Mouse (Mus musculus) heart, adult 2 months (tissue): ENCODE measurements around the gene Acot7. TPM values are rescaled to one million over a fixed set of nuclear protein-coding genes. Genes with fewer than 3 reads are reported as not detected.
A peak's percentile ranks its signal among the peaks of the same experiment; 100 is the strongest.

Experiments used
- DNase-seq, 2 experiments: peaks; one replicate each; pipeline ENCODE4 v3.0.0; 2021
- H3K27ac ChIP-seq: fragments of 200-600 bp; 2 replicates; pipeline ENCODE4 v1.8.1; 2022
- H3K27me3 ChIP-seq: fragments of 200-500 bp; 2 replicates; pipeline ENCODE4 v1.6.1; 2012; ENCODE audit warnings: mild to moderate bottlenecking, low read length, inconsistent platforms, mixed read lengths; ENCODE audit not compliant: control insufficient read depth, insufficient read depth
- H3K36me3 ChIP-seq: fragments of 200-500 bp; 2 replicates; pipeline ENCODE4 v1.6.1; 2012; ENCODE audit warnings: low read length, inconsistent platforms; ENCODE audit not compliant: control insufficient read depth, insufficient read depth
- H3K4me1 ChIP-seq: fragments of 200-500 bp; 2 replicates; pipeline ENCODE4 v1.6.1; 2011; ENCODE audit warnings: low read length; ENCODE audit not compliant: control insufficient read depth, insufficient read depth
- H3K4me3 ChIP-seq: fragments of 200-600 bp; 2 replicates; pipeline ENCODE4 v1.8.1; 2022
- H3K79me2 ChIP-seq: fragments of 200-500 bp; replicated peaks from 2 replicates; pipeline ENCODE4 v1.6.1; 2012; ENCODE audit warnings: mild to moderate bottlenecking, inconsistent platforms, low read length, moderate library complexity, mixed read lengths; ENCODE audit not compliant: control insufficient read depth, insufficient read depth
- H3K9ac ChIP-seq: fragments of 200-500 bp; 2 replicates; pipeline ENCODE4 v1.6.1; 2012; ENCODE audit warnings: low read depth, mild to moderate bottlenecking, control low read depth, inconsistent platforms, low read length, mixed read lengths
- CTCF ChIP-seq: fragments of 200-600 bp; IDR thresholded peaks from 2 replicates; pipeline ENCODE4 v1.8.1; 2022; ENCODE audit warnings: antibody characterized with exemption, mild to moderate bottlenecking, moderate library complexity
- EP300 ChIP-seq: fragments of 200-500 bp; IDR thresholded peaks from 2 replicates; pipeline ENCODE4 v1.6.1; 2011; ENCODE audit warnings: low read depth, low read length, control low read depth; ENCODE audit not compliant: insufficient read depth
- POLR2A ChIP-seq: fragments of 200-500 bp; IDR thresholded peaks from 2 replicates; pipeline ENCODE4 v1.6.1; 2011; ENCODE audit warnings: mild to moderate bottlenecking, low read depth, low read length, control low read depth; ENCODE audit not compliant: insufficient read depth
- WGBS: fragments of 180-500 bp; shearing (Covaris S2); methylation state at CpG from one replicate; pipeline ENCODE4 v1.1.7; 2018; 5-methylcytosine and 5-hydroxymethylcytosine counted together
- intact Hi-C: fragments of 180-260 bp; cut with DNase I; formaldehyde crosslinking; loops from one replicate; pipeline ENCODE4 v1.15.1; 2025
- polyA plus RNA-seq: library from polyadenylated mRNA; depleted of rRNA; stranded (reverse); fragments of >200 nt; gene quantifications from 2 replicates; pipeline ENCODE4 v1.2.3, GENCODE M21; 2012
- total RNA-seq, 2 experiments: library from RNA; stranded (reverse); gene quantifications; 2 replicates each; pipeline ENCODE4 v1.2.3; 2021

The Acot7 gene
- total and polyA plus RNA-seq, 3 experiments: 51.7 to 64.8 (median 58.1) TPM

GRCm38 (mm10) chr4:152173956-152174355 is 4.0 kb upstream of the Acot7 start:
- H3K36me3 ChIP-seq: no peaks in the 10 kb centered on the region
- no peak overlapping the region for H3K9ac ChIP-seq
- WGBS: 86% methylated on average over 9 of the region's 9 CpGs
- intact Hi-C loops: loop anchor here (1.0 to 10.0 kb wide), 5 partner anchors 38 to 321 kb away; partner anchors contain the start of gene Rpl22
- peaks cover 1% of the 10 kb centered on the region; the same call in 1 of the 2 replicates for H3K4me1 ChIP-seq
- no peak overlapping the region for H3K4me3 ChIP-seq
- DNase-seq: no peak
- no peaks in the 10 kb centered on the region for H3K27me3 ChIP-seq
- TF ChIP-seq CTCF: no peak
- no peak for TF ChIP-seq EP300
- TF ChIP-seq POLR2A: no peak
- no peak overlapping the region for H3K27ac ChIP-seq
- H3K79me2 ChIP-seq: 0 out of 2 replicates have a peak, but pooled peaks cover 1% of the 10 kb centered on the region

- intact Hi-C loops: loop anchor here (10.0 kb wide), 1 partner anchor 318 kb away; no protein-coding TSS in a partner anchor
- H3K27me3 ChIP-seq: no peaks in the 10 kb centered on the region
- H3K36me3 ChIP-seq: no peaks in the 10 kb centered on the region
- H3K79me2 ChIP-seq: 0 out of 2 replicates have a peak, but pooled peaks cover 1% of the 10 kb centered on the region
- no peak for TF ChIP-seq CTCF
- no peak for TF ChIP-seq POLR2A
- TF ChIP-seq EP300: no peak
- peaks cover 4% of the 10 kb centered on the region for H3K4me1 ChIP-seq
- no peak for DNase-seq
- WGBS: 71% methylated on average over 3 of the region's 3 CpGs
- no peak overlapping the region for H3K9ac ChIP-seq
- H3K4me3 ChIP-seq: no peak overlapping the region
- H3K27ac ChIP-seq: peak overlapping the region; percentile 94
Observed at GRCm38 (mm10) chr4:152176638-152177037, 1.3 kb upstream of the Acot7 start.

GRCm38 (mm10) chr4:152177174-152177536 is 779 bp upstream of the Acot7 start:
- intact Hi-C loops: loop anchor here (10.0 kb wide), 1 partner anchor 318 kb away; no protein-coding TSS in a partner anchor
- 67% methylated on average over 6 of the region's 6 CpGs for WGBS
- H3K36me3 ChIP-seq: no peaks in the 10 kb centered on the region

GRCm38 (mm10) chr4:152178344-152178864 is 470 bp downstream of the Acot7 start:
- DNase-seq: peak; percentile 58 to 67
- peak overlapping the region; percentile 56 for H3K9ac ChIP-seq

More at GRCm38 (mm10) chr4:152177174-152177536, 779 bp upstream of the Acot7 start:
- peak overlapping the region; percentile 94 for H3K27ac ChIP-seq
- H3K4me3 ChIP-seq: peak overlapping the region; percentile 66
- no peak for DNase-seq
- H3K4me1 ChIP-seq: peaks cover 4% of the 10 kb centered on the region
- H3K9ac ChIP-seq: peak overlapping the region; percentile 93
- H3K79me2 ChIP-seq: 0 out of 2 replicates have a peak, but pooled peaks cover 1% of the 10 kb centered on the region
- no peaks in the 10 kb centered on the region for H3K27me3 ChIP-seq
- TF ChIP-seq EP300 (no peak), CTCF (no peak), POLR2A (no peak)

GRCm38 (mm10) chr4:152178916-152179705 is 1.2 kb downstream of the Acot7 start:
- WGBS: 38% methylated on average over 16 of the region's 16 CpGs
- Histone ChIP-seq H3K4me1 (peaks cover 4% of the 10 kb centered on the region), H3K79me2 (0 out of 2 replicates have a peak, but pooled peaks cover 1% of the 10 kb centered on the region), H3K9ac (no peak overlapping the region), H3K36me3 (no peaks in the 10 kb centered on the region), H3K27ac (peak overlapping the region; percentile 32; the same call in 1 of the 2 replicates), H3K4me3 (peak overlapping the region; percentile 66; the same call in 1 of the 2 replicates), H3K27me3 (no peaks in the 10 kb centered on the region)
- no peak for TF ChIP-seq EP300
- TF ChIP-seq CTCF: no peak
- no peak for TF ChIP-seq POLR2A
- DNase-seq: no peak
- intact Hi-C loops: loop anchor here (10.0 kb wide), 1 partner anchor 316 kb away; no protein-coding TSS in a partner anchor

More at GRCm38 (mm10) chr4:152178344-152178864, 470 bp downstream of the Acot7 start:
- Histone ChIP-seq H3K27me3 (no peaks in the 10 kb centered on the region), H3K4me1 (peaks cover 4% of the 10 kb centered on the region), H3K79me2 (0 out of 2 replicates have a peak, but pooled peaks cover 1% of the 10 kb centered on the region), H3K27ac (0 out of 2 replicates have a peak overlapping the region, but pooled peaks have one; percentile 15), H3K4me3 (peak overlapping the region; percentile 66), H3K36me3 (no peaks in the 10 kb centered on the region)
- intact Hi-C loops: loop anchor here (10.0 kb wide), 1 partner anchor 316 kb away; no protein-coding TSS in a partner anchor
- no peak for TF ChIP-seq CTCF
- no peak for TF ChIP-seq EP300
- no peak for TF ChIP-seq POLR2A
- under 1% methylated on average over 35 of the region's 35 CpGs for WGBS
